Mouse (Mus musculus): ENCODE data around the gene Frzb.

The Frzb gene

DNA sequence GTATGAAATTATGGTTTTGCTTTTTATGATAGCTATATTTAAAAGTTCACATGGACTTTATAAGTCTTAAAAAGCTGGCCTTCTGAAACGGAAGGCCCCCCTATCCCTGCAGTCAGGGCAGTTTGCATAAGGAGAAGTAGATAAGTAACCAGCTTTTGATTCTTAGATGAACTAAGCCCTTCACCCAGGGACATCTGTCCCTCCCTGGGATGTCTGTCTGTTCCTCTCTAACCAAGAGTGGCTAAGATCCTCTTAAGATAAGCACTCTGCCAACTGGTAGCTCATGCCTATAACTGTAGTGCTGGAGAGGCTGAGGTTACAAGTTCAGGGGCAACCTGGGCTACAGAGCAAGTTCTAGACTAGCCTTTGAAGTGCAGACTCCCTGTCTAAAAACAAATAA, 25.4 kb downstream of the Frzb start:
- DNase-seq, result no peak

DNA sequence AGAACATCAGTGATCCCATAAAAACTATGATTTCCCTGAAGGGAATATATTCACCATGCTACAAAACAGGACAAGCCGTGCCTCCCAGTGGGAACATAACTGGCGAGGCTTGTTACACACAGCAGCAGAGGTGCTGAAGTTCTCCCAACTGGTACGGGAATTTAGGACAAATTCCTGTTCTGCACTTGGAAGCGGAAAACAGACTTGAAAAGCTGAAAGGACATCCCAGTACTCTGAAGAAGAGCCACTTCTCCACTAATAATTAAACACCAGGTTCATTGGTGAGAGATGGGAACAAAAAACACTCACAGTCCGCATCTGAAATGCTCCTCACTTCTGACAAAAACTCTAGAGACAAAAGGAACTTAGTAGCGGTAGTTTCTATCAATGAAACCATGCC, 31.1 kb downstream of the Frzb start:
- DNase-seq, result no peak

GRCm38 (mm10) chr2:80414387-80414786, 33.0 kb downstream of the Frzb start:
- DNase-seq, result no peak

DNA sequence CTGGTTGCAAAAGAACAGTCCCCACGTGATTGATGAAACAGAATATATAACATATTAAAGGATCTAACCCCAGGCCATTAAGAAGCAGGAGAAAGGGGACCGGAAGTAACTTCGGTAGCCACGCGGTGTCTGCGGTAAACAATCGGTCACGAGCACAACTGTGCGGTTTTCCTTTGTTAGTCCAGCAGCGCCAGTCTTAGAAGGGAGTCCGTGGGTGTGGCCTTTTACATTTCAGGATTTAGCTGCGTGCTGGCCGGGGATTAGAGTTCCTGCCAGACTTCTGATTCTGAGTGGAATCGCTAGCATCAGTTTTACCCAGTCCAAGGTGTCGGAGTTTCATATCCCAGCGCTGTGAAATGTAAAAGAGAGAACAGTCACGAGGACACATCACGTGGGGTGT, 34.3 kb downstream of the Frzb start:
- DNase-seq, result no peak

DNA sequence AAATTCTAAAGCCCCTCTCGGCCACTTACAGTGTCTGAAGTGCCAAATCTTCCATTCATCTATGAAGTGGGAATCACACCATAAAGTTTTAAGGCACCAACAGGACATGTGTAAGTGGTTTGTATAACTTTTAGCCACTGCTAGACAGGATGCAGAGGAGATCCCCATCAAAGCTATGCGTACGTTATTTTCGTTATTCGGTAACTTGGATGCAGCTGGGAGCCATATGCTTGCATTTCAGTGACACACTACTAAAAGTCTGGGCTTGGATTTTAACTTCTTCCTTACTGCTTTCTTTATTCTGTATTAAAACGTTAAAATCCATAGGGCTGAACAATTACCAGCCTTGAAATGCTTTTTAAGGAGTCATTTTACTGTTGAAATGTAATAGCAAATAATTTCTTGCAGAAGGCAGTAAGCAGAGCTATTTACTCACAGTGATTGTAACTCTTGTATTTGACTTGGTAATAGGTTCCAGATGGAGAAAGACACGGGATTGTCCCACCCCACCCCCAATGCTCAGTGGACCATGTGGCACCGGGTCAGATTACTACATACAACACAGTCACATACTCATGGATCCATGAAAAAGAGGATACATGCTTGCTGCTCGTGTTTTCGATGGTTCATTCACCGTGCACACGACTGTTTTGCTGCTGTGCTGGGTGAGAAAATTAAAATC, 37.4 kb downstream of the Frzb start:
- DNase-seq, result no peak

GRCm38 (mm10) chr2:80404770-80405169, 42.7 kb downstream of the Frzb start:
- DNase-seq, result no peak

- no peak for DNase-seq
Observed at GRCm38 (mm10) chr2:80398595-80399099, 48.8 kb downstream of the Frzb start.

DNA sequence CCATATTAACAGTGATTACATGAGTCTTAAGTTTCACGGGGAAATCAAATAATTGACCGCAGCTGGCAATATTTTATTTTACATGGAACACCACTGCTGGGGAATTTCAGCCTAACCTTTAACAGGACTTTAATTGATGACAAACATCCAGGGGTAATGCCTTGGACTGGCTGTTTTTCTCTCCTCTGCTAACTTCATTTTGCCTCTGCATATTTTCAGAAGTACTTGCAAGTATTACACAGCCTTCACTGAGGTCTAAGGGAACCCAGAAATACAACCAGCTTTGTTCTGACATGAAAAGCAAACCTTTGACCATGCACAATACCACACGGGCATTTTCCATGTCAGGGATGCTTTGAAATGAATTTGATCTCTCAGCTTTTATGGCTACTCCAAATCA, 50.6 kb downstream of the Frzb start:
- DNase-seq, result no peak

DNA sequence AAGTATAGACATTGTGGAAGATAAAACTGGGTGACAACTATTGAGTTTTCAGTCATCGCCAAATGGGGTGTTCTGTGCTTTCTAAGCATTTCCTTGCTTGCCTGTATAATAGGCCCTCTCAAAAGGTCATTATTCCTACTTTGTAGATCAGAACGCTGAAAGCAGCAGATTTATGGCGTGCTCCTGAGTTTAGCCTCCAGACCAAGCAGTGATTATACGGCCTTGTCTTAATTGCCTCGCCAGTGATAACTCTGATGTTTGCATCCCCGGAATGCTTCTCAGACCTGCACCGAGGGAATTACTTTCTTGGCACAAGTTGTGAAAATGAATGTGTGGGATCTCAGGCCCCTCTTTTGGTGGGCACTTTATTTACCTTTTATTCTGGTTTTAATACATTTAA, 51.4 kb downstream of the Frzb start:
- no peak for DNase-seq

GRCm38 (mm10) chr2:80388341-80388740, 59.1 kb downstream of the Frzb start:
- no peak for DNase-seq

- DNase-seq, result no peak
Observed at GRCm38 (mm10) chr2:80387668-80388067, 59.8 kb downstream of the Frzb start.

DNA sequence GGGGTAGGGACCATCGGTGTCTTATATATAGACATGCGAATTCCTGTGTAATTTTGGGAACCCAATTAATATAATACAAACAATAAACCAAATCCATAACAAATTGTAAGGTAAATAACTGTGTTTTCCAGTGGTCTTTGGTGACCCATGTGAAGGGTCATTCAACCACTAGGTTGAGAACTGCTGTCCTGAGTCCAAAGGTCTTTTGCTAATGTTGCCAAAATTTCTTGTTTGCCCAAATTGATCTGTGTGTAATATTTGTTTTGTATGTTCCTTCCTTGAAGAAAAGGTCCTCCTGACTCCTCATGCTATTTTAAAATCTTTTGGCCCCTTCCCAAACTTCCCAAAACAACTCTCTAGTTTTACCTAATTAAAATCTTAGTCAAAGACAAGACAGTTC, 61.2 kb downstream of the Frzb start:
- DNase-seq, result no peak

- DNase-seq, result no peak
Observed at GRCm38 (mm10) chr2:80384447-80384846, 63.0 kb downstream of the Frzb start.

GRCm38 (mm10) chr2:80379848-80380247, 67.6 kb downstream of the Frzb start:
- no peak for DNase-seq

DNA sequence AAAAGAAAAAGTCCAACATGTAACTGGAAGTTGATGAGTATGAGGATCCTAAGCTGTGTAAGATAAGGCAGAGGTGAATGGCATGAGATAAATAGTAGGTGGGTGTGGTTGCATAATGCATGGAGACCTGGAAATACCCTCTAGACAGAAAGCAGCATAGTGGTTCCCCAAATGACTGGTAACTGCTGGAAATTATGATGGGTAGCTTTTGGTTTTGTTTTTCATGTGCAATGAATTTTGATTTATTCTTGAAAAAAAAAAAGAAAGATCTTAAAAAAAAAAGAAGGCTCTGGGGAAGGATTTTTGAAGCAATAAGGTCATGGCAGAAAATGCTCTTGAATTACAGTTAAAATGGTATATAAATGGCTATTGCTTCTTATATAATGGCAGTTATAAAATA, 72.5 kb downstream of the Frzb start:
- DNase-seq, result no peak

GRCm38 (mm10) chr2:80371458-80371857, 76.0 kb downstream of the Frzb start:
- DNase-seq, result no peak
